Mouse (Mus musculus) midbrain, embryonic 15.5 days (tissue): ENCODE measurements at regions not wholly inside any gene's neighbourhood (a gene's known extent, or its start where the extent isn't known, plus 50 kb on each side); places are given as distances from the start of the nearest gene placed in this dataset.

ENCODE experiments used
- ATAC-seq: fragments of 200-750 bp; cut with Nextera tagmentation; replicated peaks from 2 replicates; pipeline ENCODE4 v1.8.0; 2017; ENCODE audit warnings: moderate TSS enrichment
- H3K27ac ChIP-seq: fragments of 300-500 bp; sonication (generic); 2 replicates; pipeline ENCODE4 v1.5.1; 2015; ENCODE audit warnings: mild to moderate bottlenecking, inconsistent platforms
- H3K27me3 ChIP-seq: fragments of 300-500 bp; sonication (generic); replicated peaks from 2 replicates; pipeline ENCODE4 v1.6.1; 2015; ENCODE audit warnings: inconsistent platforms
- H3K36me3 ChIP-seq: fragments of 300-500 bp; sonication (generic); replicated peaks from 2 replicates; pipeline ENCODE4 v1.6.1; 2015; ENCODE audit warnings: inconsistent platforms
- H3K4me1 ChIP-seq: fragments of 300-500 bp; sonication (generic); 2 replicates; pipeline ENCODE4 v1.6.1; 2015; ENCODE audit warnings: inconsistent platforms
- H3K4me2 ChIP-seq: fragments of 300-500 bp; sonication (generic); 2 replicates; pipeline ENCODE4 v1.6.1; 2015; ENCODE audit warnings: inconsistent platforms, mild to moderate bottlenecking, moderate library complexity
- H3K4me3 ChIP-seq: fragments of 300-500 bp; sonication (generic); 2 replicates; pipeline ENCODE4 v1.5.1; 2015; ENCODE audit warnings: mild to moderate bottlenecking, inconsistent platforms
- H3K9ac ChIP-seq: fragments of 300-500 bp; sonication (generic); 2 replicates; pipeline ENCODE4 v1.6.1; 2015; ENCODE audit warnings: mild to moderate bottlenecking, inconsistent platforms
- H3K9me3 ChIP-seq: fragments of 300-500 bp; sonication (generic); 2 replicates; pipeline ENCODE4 v1.6.1; 2016; ENCODE audit warnings: inconsistent platforms
- WGBS: fragments of 180-500 bp; shearing (Covaris S2); methylation state at CpG from one replicate; pipeline ENCODE4 v1.1.7; 2015; ENCODE audit warnings: mixed read lengths; 5-methylcytosine and 5-hydroxymethylcytosine counted together

DNA sequence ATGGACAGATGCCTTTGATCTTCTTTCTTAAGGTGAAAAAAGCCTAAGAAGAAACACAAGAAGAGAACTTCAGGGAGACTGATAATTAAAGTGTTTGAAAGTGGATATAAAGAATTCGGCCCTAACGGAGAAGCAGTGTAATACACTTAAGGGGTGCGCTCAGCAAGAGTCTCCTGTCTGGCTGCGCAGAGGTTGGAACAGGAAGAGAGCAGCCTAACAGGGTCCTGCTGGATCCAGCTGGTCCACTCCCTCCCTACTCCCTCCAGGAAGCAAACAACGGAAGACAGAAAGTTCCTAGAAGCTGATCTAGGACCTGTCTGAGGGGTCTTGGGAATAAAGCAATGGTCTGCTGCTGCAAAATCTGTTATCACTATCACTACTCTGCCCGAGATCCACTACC, 242.4 kb downstream of the 1190002N15Rik start:
- Histone ChIP-seq H3K27me3 (no peaks in the 10 kb centered on the region), H3K4me3 (no peak overlapping the region), H3K9ac (no peak overlapping the region), H3K4me1 (no peaks in the 10 kb centered on the region), H3K36me3 (no peaks in the 10 kb centered on the region), H3K4me2 (no peak overlapping the region), H3K27ac (no peak overlapping the region), H3K9me3 (no peaks in the 10 kb centered on the region)
- ATAC-seq = no peak
- 81% methylated on average over 6 of the region's 6 CpGs for WGBS

DNA sequence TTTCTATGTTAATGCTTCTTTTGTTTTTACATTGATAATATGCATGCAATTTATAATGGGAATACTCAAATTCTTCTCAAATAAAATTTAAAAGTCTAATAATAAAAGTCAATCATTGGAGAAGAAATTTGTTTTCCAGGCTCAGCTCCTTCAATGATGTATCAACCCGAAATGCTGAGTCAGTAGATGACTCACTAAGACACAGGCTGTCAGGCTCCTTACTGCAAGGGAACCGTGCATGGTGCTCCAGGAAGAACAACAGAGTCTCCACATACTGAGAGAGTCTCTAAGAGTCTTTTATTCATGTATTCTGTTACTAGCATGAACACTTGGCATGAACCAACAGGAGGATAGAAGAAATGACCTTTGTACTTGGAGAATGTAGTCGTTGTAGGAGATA, 245.7 kb downstream of the 1190002N15Rik start:
- Histone ChIP-seq H3K9ac (no peak overlapping the region), H3K4me3 (no peak overlapping the region), H3K4me2 (no peak overlapping the region), H3K27me3 (no peaks in the 10 kb centered on the region), H3K4me1 (no peaks in the 10 kb centered on the region), H3K36me3 (no peaks in the 10 kb centered on the region), H3K9me3 (no peaks in the 10 kb centered on the region), H3K27ac (no peak overlapping the region)
- WGBS = 77% methylated on average over 3 of the region's 3 CpGs
- ATAC-seq = no peak

DNA sequence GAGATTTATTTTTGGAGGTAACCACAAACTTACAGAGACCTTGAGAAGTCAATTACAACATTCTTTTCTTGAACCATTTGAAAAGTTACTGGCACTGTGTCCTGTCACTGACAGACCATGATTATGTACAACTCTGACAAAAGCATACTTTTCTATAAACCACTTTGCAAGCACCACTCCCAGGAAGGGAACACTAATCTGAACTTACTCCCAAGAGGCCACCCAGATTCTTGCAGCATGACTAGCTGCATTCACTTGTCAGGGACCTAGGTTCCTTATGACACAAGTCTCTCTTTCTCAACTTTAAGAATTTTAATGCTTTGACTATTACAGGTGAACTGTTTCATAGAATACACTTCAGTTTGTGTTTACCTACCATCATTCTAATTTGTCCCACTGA, 248.3 kb downstream of the 1190002N15Rik start:
- no peaks in the 10 kb centered on the region for H3K27me3 ChIP-seq
- H3K9ac ChIP-seq = no peak overlapping the region
- H3K27ac ChIP-seq = no peak overlapping the region
- no peak overlapping the region for H3K4me3 ChIP-seq
- no peaks in the 10 kb centered on the region for H3K36me3 ChIP-seq
- no peak overlapping the region for H3K4me2 ChIP-seq
- H3K4me1 ChIP-seq = no peaks in the 10 kb centered on the region
- no peaks in the 10 kb centered on the region for H3K9me3 ChIP-seq
- ATAC-seq = no peak

DNA sequence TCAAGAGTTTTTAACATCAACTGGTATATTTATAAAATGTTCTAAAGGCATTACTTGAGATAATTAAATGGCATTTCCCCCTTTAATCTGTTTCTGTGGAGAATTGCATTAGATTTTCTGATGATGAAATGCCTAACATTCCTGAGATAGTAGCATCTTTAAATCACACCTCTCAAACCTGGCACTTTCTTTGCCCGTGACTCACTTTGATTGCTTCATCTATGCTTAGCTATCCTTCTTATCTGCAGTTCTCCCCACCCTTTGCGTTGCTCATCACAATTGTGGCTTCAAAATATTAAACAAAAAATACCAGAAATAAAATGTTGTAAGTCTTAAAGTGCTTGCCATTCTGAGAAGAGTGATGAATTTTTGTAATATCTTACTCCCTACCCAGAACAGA, 250.3 kb downstream of the 1190002N15Rik start:
- Histone ChIP-seq H3K4me3 (no peak overlapping the region), H3K4me1 (no peaks in the 10 kb centered on the region), H3K9ac (no peak overlapping the region), H3K36me3 (no peaks in the 10 kb centered on the region), H3K27ac (no peak overlapping the region), H3K9me3 (no peaks in the 10 kb centered on the region), H3K27me3 (no peaks in the 10 kb centered on the region), H3K4me2 (no peak overlapping the region)
- WGBS = 83% methylated on average over 2 of the region's 2 CpGs
- ATAC-seq = no peak

DNA sequence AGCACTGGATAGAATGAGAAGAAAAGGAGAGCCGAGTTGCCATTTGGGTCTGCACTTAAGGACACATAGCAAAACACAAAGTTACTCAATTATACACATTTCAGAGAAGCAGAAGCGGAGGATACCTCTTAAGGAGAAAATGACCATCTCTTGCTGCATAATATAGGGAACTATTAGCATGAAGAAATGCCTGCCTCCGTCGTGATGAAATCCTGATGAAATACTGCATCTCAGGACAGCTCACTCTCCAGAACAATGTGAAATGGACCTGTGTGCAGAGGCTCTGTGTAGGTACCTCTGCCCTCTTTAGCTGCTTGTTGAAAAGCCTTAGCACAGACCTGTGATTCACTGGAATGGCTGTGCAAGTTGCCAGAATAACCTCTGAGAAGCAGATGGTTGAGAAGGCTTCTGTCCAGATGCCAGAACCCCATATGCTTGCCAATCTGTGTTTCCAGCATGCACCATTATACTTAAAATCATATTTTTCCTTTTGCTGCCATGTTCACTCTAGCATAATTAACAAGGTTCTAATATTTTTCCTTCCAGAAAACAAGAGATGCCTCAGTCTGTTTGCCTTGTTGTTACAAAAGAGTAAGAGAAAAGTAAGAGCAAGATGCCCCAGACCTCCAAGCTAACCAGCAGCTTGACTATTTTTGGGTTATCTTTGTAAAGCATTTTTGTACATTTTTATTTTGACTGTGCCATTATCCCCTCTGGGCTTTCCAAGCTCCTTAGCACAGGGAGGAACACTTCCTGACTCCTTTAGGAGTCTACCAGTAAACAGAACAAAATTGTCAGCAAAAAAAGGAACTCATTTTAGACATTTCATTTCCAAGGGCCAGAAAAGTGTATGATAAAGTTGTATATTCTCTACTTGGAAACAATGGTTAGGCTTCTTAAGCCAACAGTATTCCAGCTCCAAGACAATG, 259.0 kb downstream of the 1190002N15Rik start:
- no peaks in the 10 kb centered on the region for H3K36me3 ChIP-seq
- 81% methylated on average over 4 of the region's 4 CpGs for WGBS
- no peak overlapping the region for H3K27ac ChIP-seq
- no peak overlapping the region for H3K4me3 ChIP-seq
- no peaks in the 10 kb centered on the region for H3K27me3 ChIP-seq
- H3K9me3 ChIP-seq = no peaks in the 10 kb centered on the region
- H3K4me2 ChIP-seq = no peak overlapping the region
- no peaks in the 10 kb centered on the region for H3K4me1 ChIP-seq
- H3K9ac ChIP-seq = no peak overlapping the region
- ATAC-seq = no peak

DNA sequence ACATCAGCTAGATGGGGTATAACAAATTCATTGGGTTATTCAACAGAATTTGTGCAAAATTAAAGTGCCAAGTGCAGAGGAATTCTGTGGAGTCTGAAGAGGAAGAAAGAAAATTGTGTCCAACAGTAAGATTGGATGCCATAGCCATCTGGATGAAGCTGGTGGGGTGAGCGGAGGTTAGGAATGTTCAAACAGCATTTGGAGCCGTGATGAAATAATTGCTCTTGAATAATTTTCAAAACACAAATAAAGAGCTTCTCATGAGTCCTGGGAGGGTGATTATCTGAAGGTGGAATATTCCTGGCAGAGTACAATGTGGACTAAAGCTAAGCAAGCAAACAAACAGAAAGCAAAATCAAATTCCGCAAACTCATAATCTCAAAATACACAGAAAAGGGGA, 260.8 kb downstream of the 1190002N15Rik start:
- H3K4me3 ChIP-seq = no peak overlapping the region
- no peak overlapping the region for H3K27ac ChIP-seq
- no peak for ATAC-seq
- H3K36me3 ChIP-seq = no peaks in the 10 kb centered on the region
- H3K9ac ChIP-seq = no peak overlapping the region
- 91% methylated on average over 3 of the region's 3 CpGs for WGBS
- no peaks in the 10 kb centered on the region for H3K27me3 ChIP-seq
- H3K9me3 ChIP-seq = no peaks in the 10 kb centered on the region
- H3K4me1 ChIP-seq = no peaks in the 10 kb centered on the region
- no peak overlapping the region for H3K4me2 ChIP-seq

DNA sequence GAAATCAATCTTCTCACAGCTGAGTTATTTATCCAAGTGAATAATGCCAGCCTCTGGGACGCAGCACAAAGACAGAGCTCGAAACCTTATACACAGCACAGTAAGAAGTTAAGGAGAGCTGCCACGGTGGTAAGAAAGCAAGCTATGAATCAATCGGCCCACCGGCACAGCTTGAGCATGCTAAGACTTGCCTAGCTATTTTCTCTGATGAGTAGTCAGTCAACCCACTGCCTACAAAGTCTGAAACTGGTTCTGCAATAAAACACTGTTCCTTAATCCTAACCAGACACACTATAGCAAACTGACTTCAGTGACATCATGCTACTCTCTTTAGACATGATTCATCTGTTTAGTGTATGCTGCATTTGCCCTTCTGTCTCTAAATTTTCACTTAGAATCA, 268.7 kb downstream of the 1190002N15Rik start:
- Histone ChIP-seq H3K27me3 (no peaks in the 10 kb centered on the region), H3K9ac (no peak overlapping the region), H3K27ac (no peak overlapping the region), H3K4me3 (no peak overlapping the region), H3K4me1 (no peaks in the 10 kb centered on the region), H3K9me3 (no peaks in the 10 kb centered on the region), H3K4me2 (no peak overlapping the region), H3K36me3 (no peaks in the 10 kb centered on the region)
- WGBS = 81% methylated on average over 5 of the region's 5 CpGs
- no peak for ATAC-seq

DNA sequence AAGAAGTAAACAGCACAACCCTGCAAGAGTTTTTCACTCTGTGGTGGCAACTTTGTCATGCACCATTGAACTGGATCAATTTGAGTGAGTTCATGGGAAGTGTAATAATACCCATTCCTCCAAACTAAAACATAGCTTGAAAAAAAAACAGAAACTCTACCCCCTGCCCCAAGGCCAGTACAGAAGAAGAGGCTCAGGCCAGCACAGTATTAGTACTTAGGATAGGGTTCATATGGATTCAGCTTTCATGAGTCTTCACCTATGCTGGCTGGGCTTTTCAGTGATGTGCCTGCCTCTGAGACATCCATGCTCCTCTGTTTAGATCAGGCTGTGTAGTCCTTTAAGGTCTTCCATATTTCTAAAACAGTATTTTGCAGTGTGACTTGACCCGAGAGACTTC, 270.6 kb downstream of the 1190002N15Rik start:
- 84% methylated on average over 1 of the region's 1 CpGs for WGBS
- no peak for ATAC-seq
- Histone ChIP-seq H3K4me1 (no peaks in the 10 kb centered on the region), H3K9me3 (no peaks in the 10 kb centered on the region), H3K27me3 (no peaks in the 10 kb centered on the region), H3K4me3 (no peak overlapping the region), H3K36me3 (no peaks in the 10 kb centered on the region), H3K4me2 (no peak overlapping the region), H3K27ac (no peak overlapping the region), H3K9ac (no peak overlapping the region)

DNA sequence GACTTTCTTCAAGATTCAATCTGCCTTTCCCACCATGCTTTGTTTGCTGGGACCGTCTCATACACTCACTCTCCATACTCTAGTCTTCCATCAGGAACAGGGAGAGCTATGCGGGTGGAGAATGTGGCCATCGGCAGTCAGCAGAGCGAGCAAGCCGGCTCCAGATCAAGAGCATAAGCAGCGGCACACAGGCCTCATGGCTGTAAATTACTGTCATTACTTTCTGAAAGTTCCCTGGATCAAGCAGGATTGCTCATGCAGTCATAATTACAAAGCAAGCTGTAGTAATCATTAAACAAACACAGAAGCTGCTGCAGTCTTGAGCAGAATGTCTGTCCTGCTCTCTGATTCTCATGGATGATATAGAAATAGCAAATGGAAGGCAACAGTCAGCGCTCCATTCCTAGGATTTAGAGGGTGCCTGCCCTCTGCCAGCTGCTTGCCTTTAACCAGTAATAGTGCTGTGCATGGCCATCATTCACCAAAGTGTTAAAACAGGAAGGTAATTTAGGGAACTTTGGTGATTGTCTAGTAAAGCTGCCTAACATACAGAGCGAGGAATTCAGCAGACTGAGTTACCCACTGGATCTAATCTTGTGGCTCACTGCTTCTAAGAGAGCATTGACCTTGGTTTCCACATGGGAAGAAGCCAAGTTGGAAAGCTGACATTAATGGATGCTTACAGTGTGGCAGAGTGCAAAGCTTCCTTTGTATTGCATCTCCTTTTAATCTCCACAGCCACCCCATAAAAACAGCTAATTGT, 298.2 kb downstream of the 1190002N15Rik start:
- Histone ChIP-seq H3K27me3 (no peaks in the 10 kb centered on the region), H3K27ac (no peak overlapping the region), H3K36me3 (no peaks in the 10 kb centered on the region), H3K9ac (no peak overlapping the region), H3K4me3 (no peak overlapping the region), H3K4me2 (no peak overlapping the region), H3K9me3 (no peaks in the 10 kb centered on the region), H3K4me1 (no peaks in the 10 kb centered on the region)
- ATAC-seq = no peak
- 83% methylated on average over 8 of the region's 8 CpGs for WGBS

DNA sequence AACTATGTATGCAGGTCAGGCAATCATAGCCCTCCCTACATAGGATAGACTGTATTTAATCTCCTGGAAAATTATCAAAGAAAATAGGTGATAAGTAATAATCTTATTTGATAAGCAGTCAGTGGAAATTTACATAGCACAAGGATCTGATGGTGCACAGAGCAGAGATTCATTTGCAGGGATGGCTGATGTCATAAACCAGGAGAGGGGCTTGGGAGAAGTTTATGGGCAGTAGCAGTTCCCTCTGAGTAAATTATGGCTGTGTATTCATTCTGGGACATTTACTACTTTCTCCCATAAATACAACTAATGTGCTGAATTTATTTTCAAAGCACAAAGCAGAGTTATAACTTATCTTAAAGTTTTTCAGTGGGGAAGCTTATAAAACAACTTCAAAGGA, 299.3 kb downstream of the 1190002N15Rik start:
- ATAC-seq = no peak
- Histone ChIP-seq H3K9ac (no peak overlapping the region), H3K36me3 (no peaks in the 10 kb centered on the region), H3K4me2 (no peak overlapping the region), H3K27ac (no peak overlapping the region), H3K27me3 (no peaks in the 10 kb centered on the region), H3K9me3 (no peaks in the 10 kb centered on the region), H3K4me1 (no peaks in the 10 kb centered on the region), H3K4me3 (no peak overlapping the region)

DNA sequence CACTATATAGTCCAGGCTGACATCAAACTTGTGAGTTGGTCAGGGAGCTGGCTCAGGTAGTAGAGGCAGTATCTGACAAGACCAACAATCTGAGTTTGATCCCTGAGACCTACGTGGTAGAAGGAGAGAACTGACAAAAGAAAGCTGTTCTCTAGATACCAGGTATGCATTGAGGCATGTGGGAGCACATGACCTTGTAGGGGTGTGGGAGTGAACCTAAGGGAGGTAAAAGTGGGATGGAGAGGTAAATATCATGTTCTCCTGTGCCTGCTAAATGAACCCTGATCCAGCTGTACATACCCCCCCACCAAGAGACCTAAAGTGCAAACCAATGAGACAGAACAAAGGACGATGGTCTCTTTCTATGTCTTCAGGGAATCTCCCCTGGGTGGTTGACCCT, 308.3 kb downstream of the 1190002N15Rik start:
- 74% methylated on average over 2 of the region's 2 CpGs for WGBS
- H3K9me3 ChIP-seq = no peaks in the 10 kb centered on the region
- H3K27me3 ChIP-seq = no peaks in the 10 kb centered on the region
- ATAC-seq = no peak
- no peaks in the 10 kb centered on the region for H3K36me3 ChIP-seq
- no peaks in the 10 kb centered on the region for H3K4me1 ChIP-seq
- no peak overlapping the region for H3K27ac ChIP-seq
- H3K4me2 ChIP-seq = no peak overlapping the region
- no peak overlapping the region for H3K4me3 ChIP-seq
- no peak overlapping the region for H3K9ac ChIP-seq

DNA sequence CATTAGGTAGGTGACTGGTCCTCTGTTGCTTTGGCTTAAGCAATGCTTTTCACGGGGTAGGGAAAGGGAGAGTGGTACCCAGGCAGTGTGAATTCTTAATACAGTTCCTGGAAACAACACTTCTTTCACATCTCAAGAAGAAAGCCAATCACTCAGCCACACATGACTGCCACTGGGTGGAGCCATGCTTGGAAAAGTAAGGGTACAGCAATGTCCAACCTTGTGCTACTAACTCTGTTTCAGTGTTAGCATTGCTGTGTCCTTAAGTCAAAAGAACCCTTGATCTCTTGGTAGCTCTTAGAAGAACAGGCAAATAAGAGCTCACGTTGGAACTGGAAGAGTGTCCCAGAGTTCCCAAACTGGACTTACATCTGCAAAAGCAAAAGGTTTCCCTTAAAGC, 318.8 kb downstream of the 1190002N15Rik start:
- WGBS = 67% methylated on average over 2 of the region's 2 CpGs
- Histone ChIP-seq H3K27me3 (no peaks in the 10 kb centered on the region), H3K9me3 (no peaks in the 10 kb centered on the region), H3K9ac (no peak overlapping the region), H3K4me1 (no peaks in the 10 kb centered on the region), H3K4me3 (no peak overlapping the region), H3K36me3 (no peaks in the 10 kb centered on the region), H3K4me2 (no peak overlapping the region), H3K27ac (no peak overlapping the region)
- ATAC-seq = no peak
